Mouse (Mus musculus) large intestine, adult 2 months (tissue): Measurements from ENCODE around the gene Larp4b. TPM values are rescaled to one million over a fixed set of nuclear protein-coding genes. Genes with fewer than 3 reads are reported as not detected.
"Not testable (repeated sequence)": the region's sequence is repeated elsewhere in the genome, so short reads cannot be mapped to it uniquely, and the experiment has no call there.

ENCODE experiments used
- DNase-seq: peaks from one replicate; pipeline ENCODE4 v3.0.0-alpha.2; 2012; ENCODE audit warnings: low read depth, low spot score
- WGBS: fragments of 180-500 bp; shearing (Covaris S2); methylation state at CpG from one replicate; pipeline ENCODE4 v1.1.7; 2018; 5-methylcytosine and 5-hydroxymethylcytosine counted together
- polyA plus RNA-seq: library from polyadenylated mRNA; depleted of rRNA; stranded (reverse); fragments of >200 nt; gene quantifications from 2 replicates; pipeline ENCODE4 v1.2.3, GENCODE M21; 2012; rRNA removed

Larp4b gene
- 18.9 and 23.8 TPM in 2 replicates for polyA plus RNA-seq

DNA sequence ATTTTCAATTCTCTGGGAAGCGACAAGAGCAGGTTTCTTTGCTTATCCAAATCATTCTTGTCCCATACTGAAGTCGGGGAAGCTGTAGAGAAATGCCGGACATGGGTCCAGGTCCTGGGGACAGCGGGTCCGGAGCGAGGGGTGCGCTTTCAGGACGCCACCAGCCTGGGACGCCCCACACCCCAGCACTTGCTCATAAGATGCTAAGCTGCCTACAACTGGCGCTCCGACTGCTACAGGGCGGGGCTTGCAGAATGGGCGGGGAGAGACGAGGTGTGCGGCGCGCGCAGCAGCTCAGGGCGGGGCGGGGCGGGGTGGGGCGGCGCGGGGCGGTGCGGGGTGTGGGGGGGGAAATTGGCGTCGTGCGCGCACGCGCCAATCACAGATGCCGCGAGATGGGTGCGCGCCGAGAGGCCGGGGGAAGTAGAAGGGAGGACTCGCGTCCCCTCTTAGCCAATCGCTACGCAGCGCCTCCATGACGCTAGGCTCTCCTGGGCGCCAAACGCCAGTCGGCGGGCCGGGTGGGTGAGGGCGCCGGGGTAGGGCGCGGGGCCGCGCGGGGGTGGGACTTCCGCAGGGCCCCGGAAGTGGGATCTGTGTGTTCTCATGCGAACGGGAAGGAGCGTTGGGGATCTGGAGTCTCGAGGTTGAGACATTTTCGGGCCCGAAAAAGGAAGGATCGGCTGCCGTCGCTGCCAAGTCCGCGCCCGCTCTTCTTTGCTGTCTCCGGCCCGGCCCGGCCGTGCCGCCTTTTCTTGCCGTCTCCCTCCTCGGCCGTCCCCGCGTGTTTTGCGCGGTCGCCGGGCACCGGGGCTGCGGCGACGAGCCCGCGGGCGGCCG lies at the start of gene Larp4b:
TSS of gene Larp4b (plus strand) at position 566 of the 840 bp plus-strand sequence.
- under 1% methylated on average over 92 of the region's 92 CpGs for WGBS

DNA sequence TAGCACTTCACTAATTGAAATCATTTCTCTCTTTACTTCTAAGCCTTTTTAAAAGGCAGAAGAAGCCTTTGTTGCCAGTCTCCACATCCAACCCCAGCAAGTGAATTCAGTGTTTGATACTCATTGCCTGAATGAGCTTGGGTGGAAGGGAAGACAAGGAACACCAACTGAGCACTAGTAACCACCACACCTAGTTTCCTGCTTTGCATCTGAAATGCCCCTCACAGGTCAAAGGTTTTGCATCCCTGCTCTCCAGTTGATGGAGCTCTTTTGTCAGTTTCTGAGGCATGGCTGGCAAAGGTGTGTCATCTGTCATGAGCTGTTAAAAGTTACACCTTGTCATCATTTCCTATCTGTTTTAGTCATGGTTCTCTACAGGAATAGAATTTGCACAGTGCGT lies 49.0 kb upstream of the Larp4b start:
- no peak for DNase-seq
- WGBS = 100% methylated on average over 1 of the region's 1 CpGs

More for the DNA sequence above, at the start of gene Larp4b:
- DNase-seq = peak; percentile 94

DNA sequence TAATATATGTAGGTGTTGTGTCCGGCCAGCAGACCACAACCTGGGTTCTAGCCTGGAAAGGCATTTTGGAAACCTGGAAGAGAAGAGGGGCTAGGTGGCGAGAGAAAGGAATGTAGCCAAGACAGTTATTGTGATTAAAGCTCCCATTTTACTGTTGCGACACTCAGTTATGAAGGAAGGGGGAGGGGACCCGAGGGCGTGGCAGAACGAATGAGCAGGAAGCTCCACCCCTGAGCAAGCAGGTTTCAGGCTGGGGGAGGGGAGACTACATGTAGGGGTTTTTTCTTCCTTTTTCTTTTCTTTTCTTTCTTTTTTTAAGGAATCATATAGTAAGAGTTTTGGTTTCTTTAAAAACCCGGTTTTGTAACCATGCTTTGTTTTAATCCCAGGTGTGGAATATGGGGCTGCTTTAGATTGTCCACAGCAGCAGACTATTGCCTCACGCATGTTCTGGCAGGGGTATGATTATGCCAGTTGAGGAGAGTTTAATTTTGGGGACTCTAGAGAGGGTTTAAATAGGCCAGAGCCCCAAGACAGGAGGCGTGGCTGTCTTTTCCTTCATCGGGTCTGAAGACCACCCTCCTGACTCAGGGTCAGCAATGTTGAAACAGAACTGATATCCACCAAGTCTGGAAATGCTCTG lies 41.5 kb upstream of the Larp4b start:
- 41% methylated on average over 10 of the region's 10 CpGs for WGBS
- DNase-seq = not testable (repeated sequence)

DNA sequence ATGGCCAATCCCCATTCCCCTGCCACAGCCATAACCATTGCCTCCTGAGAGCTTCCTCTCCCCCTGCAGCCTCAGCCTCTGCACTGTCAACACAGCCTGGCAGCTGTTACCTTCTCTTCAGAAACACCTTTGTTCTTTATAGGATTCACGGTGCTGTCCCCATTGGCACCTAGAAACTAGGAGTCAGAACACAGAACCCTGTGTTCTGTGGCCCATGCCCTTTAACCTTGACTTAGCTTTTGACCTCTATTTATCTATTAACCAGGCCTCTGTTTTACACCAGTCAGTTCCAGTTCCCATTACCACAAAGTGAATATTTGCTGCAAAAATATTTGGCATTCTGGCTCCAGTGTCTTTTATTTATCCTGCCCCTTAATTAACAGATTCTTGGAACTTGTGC lies 36.4 kb upstream of the Larp4b start:
- WGBS = 37% methylated on average over 1 of the region's 1 CpGs
- no peak for DNase-seq

DNA sequence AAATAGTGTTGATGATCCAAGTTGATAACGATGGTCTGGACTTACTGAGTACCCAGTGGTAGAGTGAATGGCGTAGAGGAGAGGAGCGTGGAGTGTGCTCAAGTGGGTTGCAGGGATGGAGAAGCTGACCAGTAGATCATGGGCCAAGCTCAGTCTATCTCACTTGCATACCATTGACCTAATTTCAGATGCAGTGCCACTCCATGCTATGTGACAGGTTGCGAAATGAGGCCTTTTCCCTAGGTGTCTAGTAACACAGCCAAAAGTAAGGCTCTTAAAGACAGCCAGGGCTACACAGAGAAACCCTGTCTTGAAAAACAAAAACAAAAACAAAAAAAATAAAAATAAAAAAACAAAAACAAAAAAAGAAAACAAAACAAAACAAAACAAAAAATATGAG lies 35.0 kb upstream of the Larp4b start:
- WGBS = 98% methylated on average over 4 of the region's 4 CpGs
- DNase-seq = no peak

DNA sequence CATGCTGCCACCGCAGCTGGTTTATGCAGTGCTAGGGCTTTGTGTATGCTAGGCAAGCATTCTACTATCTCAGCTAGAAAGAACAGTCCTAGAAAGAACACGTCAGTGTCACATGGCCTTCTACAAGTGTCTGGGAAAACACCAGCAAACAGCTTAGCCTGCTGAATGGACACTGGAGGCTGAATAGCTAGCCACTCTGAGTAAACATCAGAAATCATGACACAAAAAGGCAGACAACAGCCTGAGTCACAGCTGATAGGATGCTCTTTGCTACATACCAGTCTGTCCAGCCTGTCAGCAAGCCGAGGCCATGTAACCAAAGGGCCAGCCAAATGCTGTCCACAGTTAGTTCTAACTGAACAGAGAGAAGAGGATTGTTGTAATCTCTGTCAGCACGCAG lies 32.3 kb upstream of the Larp4b start:
- DNase-seq = no peak
- 71% methylated on average over 4 of the region's 4 CpGs for WGBS

DNA sequence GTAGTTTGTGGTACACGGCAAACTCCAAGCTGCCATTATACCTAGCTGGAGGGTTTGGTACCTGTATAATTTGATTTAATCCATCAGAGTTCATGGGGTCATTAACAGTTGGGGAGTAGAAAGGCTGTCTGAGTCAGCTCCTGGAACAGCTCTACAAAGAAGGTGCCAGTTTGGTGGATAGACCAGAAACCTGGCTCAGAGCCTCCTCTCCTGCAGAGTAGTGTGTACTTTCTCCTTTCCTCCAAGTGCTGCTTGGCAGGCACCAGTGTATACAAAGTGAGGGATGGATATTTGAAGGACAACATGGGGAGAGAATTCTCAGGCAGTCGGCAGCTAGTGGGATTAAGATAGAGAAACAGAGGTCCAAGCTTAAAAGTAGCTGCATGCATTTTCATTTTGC lies 29.5 kb upstream of the Larp4b start:
- 66% methylated on average over 2 of the region's 2 CpGs for WGBS
- DNase-seq = no peak

DNA sequence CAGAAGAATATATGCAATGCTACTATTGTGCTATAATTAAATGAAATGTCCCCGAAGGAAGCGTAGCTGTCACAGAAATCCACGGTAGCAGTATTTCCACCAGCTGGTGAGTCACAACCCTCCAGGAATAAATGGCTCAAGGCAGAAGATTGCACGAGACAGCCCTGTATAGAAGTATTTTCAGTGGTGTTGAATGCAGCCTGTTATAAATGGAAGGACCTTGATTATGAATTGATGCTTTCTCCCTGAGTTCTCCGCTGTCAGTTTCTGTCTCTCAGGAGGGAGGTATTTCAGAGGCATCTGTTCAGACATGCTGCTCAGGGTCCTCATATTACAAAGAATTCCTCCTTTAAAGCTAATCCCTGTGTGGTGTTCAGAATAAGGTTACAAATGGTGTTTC lies 27.6 kb upstream of the Larp4b start:
- no peak for DNase-seq
- WGBS = 64% methylated on average over 5 of the region's 5 CpGs

DNA sequence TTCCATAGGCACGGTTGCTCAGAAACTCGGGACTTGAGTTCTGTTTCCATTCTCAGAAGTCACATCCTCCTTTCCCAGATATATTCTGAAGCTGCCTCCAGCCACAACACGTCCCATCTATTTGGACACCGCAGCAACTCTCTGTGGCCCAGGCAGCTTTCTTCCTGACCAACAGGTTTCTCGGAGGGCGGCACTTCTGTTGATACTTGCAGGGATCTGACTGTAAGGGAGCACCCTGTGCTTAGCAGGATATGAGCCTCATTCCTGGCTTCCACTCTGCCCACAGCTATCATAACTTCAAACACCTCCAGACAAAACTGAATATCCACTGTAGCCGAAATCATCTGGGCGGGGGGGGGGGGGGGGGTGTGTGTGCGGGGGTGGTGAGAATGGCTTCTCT lies 22.7 kb upstream of the Larp4b start:
- 70% methylated on average over 9 of the region's 9 CpGs for WGBS
- DNase-seq = no peak

DNA sequence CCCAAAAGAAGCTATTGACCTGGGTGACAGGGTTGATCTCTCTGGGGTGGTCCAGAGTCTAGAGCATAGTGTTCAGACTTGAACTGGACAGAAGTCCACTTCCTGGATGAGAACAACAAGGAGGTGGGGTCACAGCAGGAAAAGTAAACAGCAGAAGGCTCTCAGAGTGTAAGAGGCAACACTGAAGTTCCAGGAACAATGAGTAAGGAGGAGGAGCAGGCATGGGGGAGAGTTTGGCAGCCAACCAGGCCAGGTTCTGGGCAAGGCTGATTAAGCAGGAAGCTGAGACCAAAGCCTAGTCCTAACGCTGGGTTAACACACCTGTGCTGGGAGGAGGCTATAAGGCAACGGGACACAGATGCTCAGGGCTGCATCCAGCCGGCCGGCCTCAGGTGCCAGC lies 19.9 kb upstream of the Larp4b start:
- DNase-seq = no peak
- 22% methylated on average over 4 of the region's 4 CpGs for WGBS

DNA sequence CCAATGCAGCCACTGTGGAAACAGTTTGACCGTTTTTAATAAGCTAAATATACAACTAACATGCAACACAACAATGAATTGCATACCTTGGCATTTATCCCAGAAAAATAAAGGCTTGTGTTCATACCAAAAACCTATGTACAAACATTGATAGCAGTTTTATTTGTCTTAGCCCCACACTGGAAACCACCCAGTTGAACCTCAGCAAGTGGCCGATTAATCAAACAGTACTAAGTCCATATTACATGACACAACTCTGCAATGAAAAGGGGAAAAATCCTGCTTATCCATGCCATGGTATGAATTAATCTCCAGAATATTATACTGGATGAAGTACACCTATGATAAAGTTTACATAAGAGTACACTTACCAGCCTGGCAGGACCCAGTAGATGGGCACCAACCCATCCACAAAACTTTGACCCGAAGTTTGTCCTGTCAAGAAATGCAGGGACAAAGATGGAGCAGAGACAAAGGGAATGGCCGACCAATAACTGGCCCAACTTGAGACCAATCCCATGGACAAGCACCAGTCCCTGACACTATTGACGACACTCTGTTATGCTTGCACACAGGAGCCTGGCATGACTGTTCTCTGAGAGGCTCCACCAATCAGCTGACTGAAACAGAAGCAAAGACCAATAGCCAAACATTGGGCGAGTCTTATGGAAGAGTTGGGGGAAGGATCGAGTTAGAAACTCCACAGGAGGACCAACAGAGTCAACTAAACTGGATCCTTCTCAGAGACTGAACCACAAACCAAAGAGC lies 17.7 kb upstream of the Larp4b start:
- DNase-seq = no peak
- WGBS = 62% methylated on average over 7 of the region's 7 CpGs

DNA sequence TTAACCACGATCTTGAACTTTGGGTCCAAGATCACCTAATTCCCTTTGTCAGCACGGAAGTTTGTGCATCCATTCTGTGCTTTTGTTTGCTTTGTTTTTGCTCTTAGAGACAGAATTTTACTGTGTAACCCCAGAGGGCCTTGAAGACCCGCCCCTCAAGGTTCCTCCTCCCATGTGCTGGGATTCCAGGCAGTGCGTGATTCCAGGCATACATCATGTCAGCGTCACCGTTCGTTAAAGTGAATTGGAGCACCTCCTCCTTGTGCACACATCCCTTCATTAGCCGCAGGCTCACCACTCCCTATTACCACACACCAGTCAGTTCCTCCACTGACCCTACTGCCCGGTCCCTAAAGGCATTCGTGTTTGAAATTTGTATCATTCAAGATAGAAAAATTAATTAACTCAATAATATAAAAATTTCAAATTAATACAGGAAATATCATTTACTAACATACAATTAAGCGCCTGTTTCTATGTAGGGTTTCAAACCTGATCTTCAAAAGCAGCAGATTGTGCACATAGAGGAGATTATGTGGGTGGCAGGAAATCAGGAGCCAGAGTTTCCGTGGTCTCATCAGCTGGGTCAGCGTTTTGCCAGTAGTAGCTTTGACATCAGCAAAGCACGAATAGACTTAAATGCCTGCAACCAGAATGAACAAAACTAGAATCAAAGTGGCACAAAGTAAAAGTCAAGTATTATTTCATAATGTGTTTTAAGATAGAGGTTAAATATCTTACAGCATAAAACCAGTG lies 11.4 kb upstream of the Larp4b start:
- WGBS = 56% methylated on average over 14 of the region's 14 CpGs

DNA sequence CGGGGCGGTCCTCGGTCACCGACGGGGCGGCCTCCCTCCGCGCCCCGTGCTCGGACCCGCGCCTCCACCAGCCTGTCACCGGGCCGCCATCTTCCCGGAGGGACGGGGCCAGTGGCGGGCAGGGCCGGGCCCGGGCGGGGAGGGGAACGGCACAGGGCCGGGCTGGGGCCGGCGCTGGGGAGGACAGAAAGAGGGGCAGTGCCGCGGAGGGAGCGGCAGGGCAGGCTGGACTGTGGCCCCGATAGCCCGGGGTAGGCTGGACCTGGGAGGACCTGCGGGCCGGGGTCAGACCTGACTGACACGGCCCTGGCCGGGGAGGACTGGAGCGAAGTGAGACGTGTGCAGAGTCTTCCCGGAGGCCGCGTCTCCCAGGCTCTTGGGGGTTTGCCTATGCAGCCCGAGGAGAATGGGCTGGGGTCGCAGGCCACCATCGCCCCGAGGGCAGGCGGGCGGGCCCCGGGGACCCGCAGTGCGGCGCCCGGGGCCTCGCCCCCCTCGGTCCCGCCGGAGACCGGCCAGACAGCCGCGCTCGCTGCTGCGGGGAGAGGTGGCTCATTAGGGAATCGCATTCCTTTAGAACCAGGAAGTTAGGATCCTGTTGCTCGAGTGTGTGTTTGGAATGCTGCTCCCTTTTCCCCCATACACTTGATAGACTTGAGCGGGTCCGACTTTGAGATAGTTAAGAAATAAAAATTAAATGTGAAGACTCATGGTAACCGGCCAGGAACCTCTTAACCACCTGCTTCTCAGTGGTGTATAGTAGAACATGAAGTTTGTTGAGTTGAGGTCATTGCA lies 702 bp downstream of the Larp4b start:
- no peak for DNase-seq
- under 1% methylated on average over 63 of the region's 63 CpGs for WGBS

More for the DNA sequence above, 11.4 kb upstream of the Larp4b start:
- DNase-seq = no peak

DNA sequence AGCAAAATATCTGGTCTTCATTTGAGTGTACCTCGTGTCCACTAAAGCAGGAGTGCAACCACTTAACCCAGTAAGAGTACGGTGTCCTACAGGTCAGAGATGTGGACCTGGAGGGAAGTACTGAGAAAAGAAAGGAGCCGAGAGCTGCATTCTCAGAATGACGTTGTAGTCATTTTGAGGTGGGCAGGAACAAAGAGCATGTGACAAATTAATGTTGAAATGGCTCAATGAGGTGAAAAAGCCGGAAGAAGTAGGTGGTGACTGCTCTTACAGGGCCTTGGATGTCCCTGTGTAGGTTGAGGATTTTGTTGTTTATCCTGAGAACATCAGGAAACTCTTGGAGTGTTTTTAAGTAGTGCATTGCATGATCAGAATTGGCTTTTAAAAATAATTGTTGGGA lies 5.6 kb downstream of the Larp4b start:
- DNase-seq = no peak
- WGBS = 60% methylated on average over 5 of the region's 5 CpGs

DNA sequence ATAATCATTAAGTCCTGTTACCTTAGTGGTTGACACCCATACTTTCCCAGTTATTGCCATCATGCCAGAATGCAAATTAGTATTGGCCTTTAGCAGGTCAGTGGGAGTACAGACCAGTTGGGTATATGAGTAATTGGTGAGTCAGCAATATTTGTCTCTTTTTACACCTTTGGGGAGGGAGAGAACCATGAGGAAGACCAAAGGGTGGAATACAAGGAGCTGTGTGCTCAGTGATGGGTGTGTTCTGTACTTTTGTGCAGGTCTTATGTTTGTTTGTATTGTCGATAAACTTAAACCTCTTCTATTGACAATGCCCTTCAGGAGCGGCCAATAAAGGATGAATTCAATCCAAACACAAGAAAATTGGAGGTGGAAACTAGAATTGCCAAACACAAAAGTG lies 6.8 kb downstream of the Larp4b start:
- 32% methylated on average over 2 of the region's 2 CpGs for WGBS
- DNase-seq = peak; percentile 71

DNA sequence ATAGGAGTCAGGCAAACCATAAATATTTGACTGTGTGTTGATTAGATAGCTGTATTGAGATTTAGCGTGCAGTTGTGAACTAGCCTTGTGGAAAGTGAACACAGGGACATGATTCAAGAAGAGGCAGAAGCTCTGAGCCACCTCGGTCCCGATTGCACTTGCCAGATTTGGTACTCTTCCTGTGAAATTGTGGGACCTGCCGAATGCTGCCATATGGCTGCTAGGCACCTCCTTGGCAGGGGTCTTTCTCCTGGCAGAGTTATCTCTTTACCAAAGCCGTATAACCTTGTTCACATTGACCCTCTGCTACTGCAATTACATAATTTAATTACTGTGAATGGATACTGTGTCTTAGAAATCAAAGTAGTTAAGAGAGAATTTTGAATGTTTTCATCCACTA lies 12.6 kb downstream of the Larp4b start:
- DNase-seq = no peak
- 79% methylated on average over 5 of the region's 5 CpGs for WGBS

DNA sequence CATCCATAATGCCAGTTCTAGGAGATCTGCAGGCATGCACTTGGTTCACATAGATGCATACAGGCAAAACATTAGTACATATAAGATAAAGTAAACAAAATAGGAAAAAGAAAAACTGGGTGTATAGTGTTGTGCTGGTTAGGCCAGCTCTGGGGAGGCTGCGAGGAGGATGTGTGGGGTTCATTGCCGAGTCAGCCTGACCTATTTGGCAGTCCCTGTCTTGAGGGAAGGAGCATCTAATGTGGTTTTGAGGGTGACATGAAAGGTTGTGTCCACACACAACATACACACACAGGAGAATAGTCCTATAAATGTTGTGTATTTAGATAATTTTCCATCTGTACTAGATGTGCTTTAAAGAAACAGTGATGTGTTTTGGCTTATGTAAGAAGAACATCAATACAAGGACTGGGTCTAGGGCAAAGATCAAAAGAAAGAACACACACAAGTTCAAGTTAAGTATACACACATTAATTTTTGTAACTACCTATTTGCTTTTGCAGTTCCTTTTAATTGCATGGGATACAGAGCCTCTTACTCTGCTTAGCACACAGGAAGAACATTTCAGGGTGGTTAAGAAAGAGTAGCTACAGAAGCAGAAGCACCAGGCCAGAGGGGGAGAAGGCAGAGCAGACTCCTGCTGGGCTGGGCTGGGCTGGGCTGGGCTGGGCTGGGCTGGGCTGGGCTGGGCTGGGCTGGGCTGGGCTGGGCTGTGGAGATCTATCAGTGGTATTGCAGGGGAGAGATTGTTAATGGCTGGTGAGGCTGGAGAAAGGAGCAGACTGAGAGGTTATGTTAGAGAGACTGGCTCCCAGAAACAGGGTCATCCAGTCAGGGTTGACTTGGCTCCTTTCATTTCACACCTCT lies 13.5 kb downstream of the Larp4b start:
- no peak for DNase-seq
- 39% methylated on average over 2 of the region's 2 CpGs for WGBS

DNA sequence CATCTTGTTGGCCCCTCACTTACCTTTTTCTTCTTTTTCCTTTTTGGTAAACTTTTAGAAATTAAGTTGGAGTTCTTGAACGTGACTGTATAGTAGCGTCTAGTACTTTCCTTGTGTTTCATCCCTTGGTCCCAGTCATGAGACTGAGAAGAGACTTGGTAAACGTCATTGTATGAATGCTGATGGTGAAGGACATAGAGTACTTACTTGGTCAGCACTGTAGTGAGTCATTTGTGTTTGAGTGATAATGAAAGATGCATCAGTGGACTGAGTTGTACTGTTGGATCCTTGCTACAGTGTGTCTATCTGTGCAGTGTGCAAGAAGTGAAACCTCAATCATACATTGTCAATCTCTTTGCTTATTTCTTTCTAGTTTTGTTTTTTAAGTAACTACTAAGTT lies 20.1 kb downstream of the Larp4b start:
- DNase-seq = no peak
- 88% methylated on average over 3 of the region's 3 CpGs for WGBS
